In the genomic region with DNA sequence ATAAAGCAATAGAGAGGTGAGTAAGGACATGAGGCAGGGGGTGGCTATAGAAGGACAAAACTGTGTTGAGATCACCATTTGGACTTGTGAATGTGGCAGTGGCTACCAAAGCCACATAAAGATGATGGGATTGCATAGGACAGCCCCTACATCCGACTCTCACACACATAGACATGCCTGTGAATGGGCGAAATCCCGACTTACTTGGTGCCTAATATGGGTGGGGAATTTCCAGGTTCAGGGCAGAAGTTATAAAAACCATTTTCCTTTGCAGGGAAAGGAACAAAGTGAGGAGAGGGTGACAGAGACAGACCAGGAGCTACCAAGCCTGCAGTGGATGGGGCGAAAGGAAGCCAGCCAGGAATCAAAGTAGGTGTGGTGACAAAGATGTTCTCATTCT, we compare ENCODE assay signal across 30 mouse cellular contexts. TPM values are rescaled to one million over a fixed set of nuclear protein-coding genes. Genes with fewer than 3 reads are reported as not detected.
"Had no signal": no experiment of that assay in that cellular context is flagged by ENCODE, and none has a peak within 500 bp of the region (broad histone marks: within the 10 kb centered on the region; RNA-seq: fewer than 3 reads in every experiment).

No protein-coding gene starts in this region.

- H3K9me3 ChIP-seq: embryonic facial prominence, embryonic 12.5 days; embryonic facial prominence, embryonic 13.5 days; embryonic facial prominence, embryonic 15.5 days; forebrain, embryonic 12.5 days; forebrain, embryonic 13.5 days; forebrain, embryonic 15.5 days had no signal

- H3K27ac ChIP-seq: embryonic facial prominence, embryonic 10.5 days; embryonic facial prominence, embryonic 12.5 days; embryonic facial prominence, embryonic 13.5 days; embryonic facial prominence, embryonic 15.5 days; forebrain, embryonic 10.5 days; forebrain, embryonic 12.5 days; forebrain, embryonic 13.5 days; forebrain, embryonic 15.5 days; gastrocnemius, adult 2 months; heart, adult 2 months had no signal

- DNase-seq: cerebellum, adult 2 months; cerebellum, adult 8-10 months; cerebellum, adult 9-10 months; cerebellum, adult 9-11 months; cerebellum, postnatal 10 days; cerebellum, postnatal 14 days; cerebellum, postnatal 25 days; cerebellum, postnatal 36 days; embryo, embryonic 11 days; forebrain, postnatal 0 days; gastrocnemius, adult 2 months; gastrocnemius, postnatal 10 days; gastrocnemius, postnatal 14 days; gastrocnemius, postnatal 25 days; gastrocnemius, postnatal 36 days; heart, adult 18-20 months; heart, adult 2 months had no signal

- H3K4me3 ChIP-seq: embryonic facial prominence, embryonic 10.5 days; embryonic facial prominence, embryonic 12.5 days; embryonic facial prominence, embryonic 13.5 days; embryonic facial prominence, embryonic 15.5 days; erythroblast, embryonic 14.5 days; forebrain, embryonic 10.5 days; forebrain, embryonic 12.5 days; forebrain, embryonic 13.5 days; forebrain, embryonic 15.5 days; gastrocnemius, adult 2 months; heart, adult 2 months had no signal

- H3K4me1 ChIP-seq: embryonic facial prominence, embryonic 10.5 days; embryonic facial prominence, embryonic 12.5 days; embryonic facial prominence, embryonic 13.5 days; embryonic facial prominence, embryonic 15.5 days; forebrain, embryonic 10.5 days; forebrain, embryonic 13.5 days; forebrain, embryonic 15.5 days had no signal

- H3K27me3 ChIP-seq: embryonic facial prominence, embryonic 12.5 days; embryonic facial prominence, embryonic 13.5 days; embryonic facial prominence, embryonic 15.5 days; forebrain, embryonic 12.5 days; forebrain, embryonic 13.5 days; forebrain, embryonic 15.5 days had no signal

RNA-seq across cellular contexts. Expression of gene Tdrd6, which starts 7.0 kb away (rescaled TPM):
- total RNA-seq: common myeloid progenitor, adult 5-6 weeks; gastrocnemius, adult 8-10 months; gastrocnemius, postnatal 25 days; gastrocnemius, postnatal 36 days; granulocyte monocyte progenitor cell, adult 5-6 weeks; heart, adult 18-20 months; heart, adult 2 months had no signal
- polyA plus RNA-seq: embryonic facial prominence, embryonic 11.5 days; erythroblast, embryonic 14.5 days had no signal

RNA-seq across cellular contexts. Expression of gene Slc25a27, which starts 29.9 kb away (rescaled TPM):
- polyA plus RNA-seq: erythroblast, embryonic 14.5 days had no signal

RNA-seq across cellular contexts. Expression of gene Cyp39a1, which starts 30.1 kb away (rescaled TPM):
- polyA plus RNA-seq: erythroblast, embryonic 14.5 days had no signal
